Mouse (Mus musculus) sigmoid colon, adult 10 weeks (tissue): Measurements from ENCODE around the gene Alb. TPM values are rescaled to one million over a fixed set of nuclear protein-coding genes. Genes with fewer than 3 reads are reported as not detected.

Source experiments
- polyA plus RNA-seq: library from polyadenylated mRNA; stranded (reverse); fragments of 350-450 nt; fragmentation: Illumina TruSeq; extraction: RNeasy Lipid Tissue Mini Kit (QIAGEN cat#74804); gene quantifications from one replicate; pipeline ENCODE4 v1.2.3, GENCODE M21; 2014; ENCODE audit warnings: low read depth, low replicate concordance

The Alb gene
- 2.4 TPM for polyA plus RNA-seq

DNA sequence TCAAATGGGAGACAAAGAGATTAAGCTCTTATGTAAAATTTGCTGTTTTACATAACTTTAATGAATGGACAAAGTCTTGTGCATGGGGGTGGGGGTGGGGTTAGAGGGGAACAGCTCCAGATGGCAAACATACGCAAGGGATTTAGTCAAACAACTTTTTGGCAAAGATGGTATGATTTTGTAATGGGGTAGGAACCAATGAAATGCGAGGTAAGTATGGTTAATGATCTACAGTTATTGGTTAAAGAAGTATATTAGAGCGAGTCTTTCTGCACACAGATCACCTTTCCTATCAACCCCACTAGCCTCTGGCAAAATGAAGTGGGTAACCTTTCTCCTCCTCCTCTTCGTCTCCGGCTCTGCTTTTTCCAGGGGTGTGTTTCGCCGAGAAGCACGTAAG lies at the start of gene Alb:
Alb (plus strand) TSS at position 279 of the 400 bp plus-strand sequence.

DNA sequence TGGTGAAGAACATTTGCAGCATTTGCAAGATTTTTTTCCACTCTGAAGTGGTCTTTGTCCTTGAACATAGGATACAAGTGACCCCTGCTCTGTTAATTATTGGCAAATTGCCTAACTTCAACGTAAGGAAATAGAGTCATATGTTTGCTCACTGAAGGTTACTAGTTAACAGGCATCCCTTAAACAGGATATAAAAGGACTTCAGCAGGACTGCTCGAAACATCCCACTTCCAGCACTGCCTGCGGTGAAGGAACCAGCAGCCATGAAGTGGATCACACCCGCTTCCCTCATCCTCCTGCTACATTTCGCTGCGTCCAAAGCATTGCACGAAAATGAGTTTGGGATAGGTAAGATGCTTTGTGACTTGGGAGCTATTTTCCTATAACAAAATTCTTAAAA lies 29.8 kb downstream of the Alb start, which contains the start of gene Afp:
Afp (plus strand) TSS at position 220 of the 400 bp plus-strand sequence.

DNA sequence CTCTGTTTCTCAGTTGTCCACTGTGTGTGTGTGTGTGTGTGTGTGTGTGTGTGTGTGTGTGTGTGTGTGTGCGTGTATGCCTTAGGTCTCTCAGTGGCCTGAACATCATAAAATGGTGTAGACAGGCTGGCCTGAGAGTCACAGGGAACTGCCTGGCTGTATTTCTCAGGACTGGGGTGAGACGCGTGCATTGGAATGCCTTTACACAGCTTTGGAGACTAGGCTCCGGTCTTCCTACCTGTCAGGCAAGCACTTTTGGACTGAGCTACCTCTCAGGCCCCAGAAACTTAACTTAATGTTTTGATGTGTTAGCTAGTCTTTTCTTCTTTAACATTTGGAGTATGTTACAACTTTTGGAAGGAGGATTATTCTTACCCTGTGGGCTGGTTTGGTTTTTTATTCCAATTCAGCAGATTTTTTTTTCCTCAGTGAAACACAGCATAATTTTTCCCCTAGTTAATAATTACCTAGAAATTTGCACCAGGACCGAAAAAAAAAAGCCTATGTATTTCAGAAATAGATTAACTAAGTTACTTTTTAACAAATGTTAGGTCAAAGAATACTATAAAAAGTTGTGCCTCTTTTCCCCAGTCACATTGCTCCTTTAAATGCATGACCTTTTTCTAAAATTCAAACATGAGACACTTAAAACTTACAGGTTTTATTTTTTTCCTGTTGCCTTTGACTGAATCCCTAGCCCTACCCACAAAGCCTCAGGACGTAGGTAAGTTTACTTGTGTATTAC lies 57.8 kb downstream of the Alb start, which contains the start of gene Afm:
Afm (plus strand) TSS at position 577 of the 745 bp plus-strand sequence.

Other genes with a start within 250 kb of the Alb start
- gene Cox18, start 236.9 kb upstream of the Alb start, polyA plus RNA-seq, result 13.7 TPM
- 211 TPM for gene Ankrd17, start 94.3 kb upstream of the Alb start, polyA plus RNA-seq
- 19.3 TPM for gene Gm9958, start 93.7 kb upstream of the Alb start, polyA plus RNA-seq
- gene Afp, start 29.8 kb downstream of the Alb start, polyA plus RNA-seq, result not detected
- 3.1 TPM for gene Afm, start 58.0 kb downstream of the Alb start, polyA plus RNA-seq
- gene 5830473C10Rik, start 100.2 kb downstream of the Alb start, polyA plus RNA-seq, result not detected
- gene Rassf6, start 179.8 kb downstream of the Alb start, polyA plus RNA-seq, result 177 TPM